Mouse (Mus musculus): ENCODE data around the gene Bmp8a.

DNA sequence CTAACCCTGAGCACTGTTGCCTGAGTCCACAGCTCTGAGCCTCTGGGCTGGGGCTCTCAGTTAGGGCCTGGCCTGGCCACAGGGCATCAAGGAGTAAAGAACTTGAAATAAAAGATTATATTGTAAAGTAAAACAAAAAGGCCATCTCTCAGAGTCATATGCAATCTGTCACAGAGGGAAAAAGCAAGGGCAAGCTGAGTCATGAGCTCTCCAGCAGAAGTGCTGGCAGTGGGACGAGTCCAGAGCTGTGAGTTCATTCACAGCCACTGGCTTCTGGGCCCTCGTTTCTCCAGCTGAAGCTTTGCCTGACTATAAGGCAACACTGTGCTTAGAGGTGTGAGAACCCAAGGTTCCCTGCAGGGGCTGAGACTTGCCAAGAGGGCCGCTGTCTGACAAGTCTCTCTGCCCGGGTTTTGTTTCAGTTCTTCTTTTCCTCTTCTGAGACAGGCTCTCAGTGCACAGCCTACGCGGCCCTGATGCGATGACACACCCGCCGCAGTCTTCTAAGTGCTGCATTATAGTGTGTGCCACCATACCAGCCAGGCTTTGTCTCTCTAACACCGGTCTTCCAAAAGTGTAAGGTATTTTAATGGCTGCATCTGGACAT is 10.3 kb upstream of the Bmp8a start:
- no peak for TF ChIP-seq POLR2A (IDR thresholded peaks at IDR 0.05; ENCODE audit: borderline replicate concordance, insufficient read depth, low read length)
- no peak for TF ChIP-seq CTCF (IDR thresholded peaks at IDR 0.05; ENCODE audit: borderline replicate concordance, insufficient read depth, low read depth, low read length)
